Mouse (Mus musculus): ENCODE measurements at regions not wholly inside any gene's neighbourhood (a gene's known extent, or its start where the extent isn't known, plus 50 kb on each side); places are given as distances from the start of the nearest gene placed in this dataset.
"Not testable (repeated sequence)": the region's sequence is repeated elsewhere in the genome, so short reads cannot be mapped to it uniquely, and the experiment has no call there.

GRCm38 (mm10) chr17:16571403-16571802 is 492.5 kb upstream of the Zfp960 start:
- no peak for DNase-seq

GRCm38 (mm10) chr17:16588791-16589190 is 475.1 kb upstream of the Zfp960 start:
- DNase-seq = no peak

GRCm38 (mm10) chr17:16599671-16600070 is 464.2 kb upstream of the Zfp960 start:
- DNase-seq = peak; percentile 56 to 64

GRCm38 (mm10) chr17:16612405-16612979 is 451.4 kb upstream of the Zfp960 start:
- DNase-seq = no peak

- DNase-seq = no peak
These were observed 441.9 kb upstream of the Zfp960 start for GRCm38 (mm10) chr17:16621931-16622556.

- no peak for DNase-seq
These were observed 434.1 kb upstream of the Zfp960 start for GRCm38 (mm10) chr17:16629854-16630253.

GRCm38 (mm10) chr17:16633426-16633825 is 430.5 kb upstream of the Zfp960 start:
- no peak for DNase-seq

- DNase-seq = no peak
These were observed 426.4 kb upstream of the Zfp960 start for GRCm38 (mm10) chr17:16637463-16637862.

GRCm38 (mm10) chr17:16647942-16648341 is 416.0 kb upstream of the Zfp960 start:
- DNase-seq = no peak

GRCm38 (mm10) chr17:16665253-16665652 is 398.7 kb upstream of the Zfp960 start:
- peak; percentile 6 to 30 for DNase-seq

GRCm38 (mm10) chr17:16667606-16668005 is 396.3 kb upstream of the Zfp960 start:
- no peak for DNase-seq

GRCm38 (mm10) chr17:16704199-16704598 is 359.7 kb upstream of the Zfp960 start:
- DNase-seq = no peak

GRCm38 (mm10) chr17:16705890-16706289 is 358.0 kb upstream of the Zfp960 start:
- no peak for DNase-seq

GRCm38 (mm10) chr17:16726904-16727303 is 337.0 kb upstream of the Zfp960 start:
- no peak for DNase-seq

GRCm38 (mm10) chr17:16753090-16753489 is 310.8 kb upstream of the Zfp960 start:
- no peak for DNase-seq

- DNase-seq = not testable (repeated sequence)
These were observed 293.3 kb upstream of the Zfp960 start for GRCm38 (mm10) chr17:16770587-16770986.

GRCm38 (mm10) chr17:16798316-16798715 is 265.6 kb upstream of the Zfp960 start:
- no peak for DNase-seq

- DNase-seq = no peak
These were observed 258.9 kb upstream of the Zfp960 start for GRCm38 (mm10) chr17:16804986-16805385.

GRCm38 (mm10) chr17:16818421-16818820 is 245.5 kb upstream of the Zfp960 start:
- no peak for DNase-seq

- DNase-seq = no peak
These were observed 242.2 kb upstream of the Zfp960 start for GRCm38 (mm10) chr17:16821716-16822115.

- DNase-seq = no peak
These were observed 224.8 kb upstream of the Zfp960 start for GRCm38 (mm10) chr17:16839152-16839551.

- no peak for DNase-seq
These were observed 203.1 kb upstream of the Zfp960 start for GRCm38 (mm10) chr17:16860771-16861170.

- DNase-seq = peak; percentile 75 to 76
These were observed 163.1 kb upstream of the Zfp960 start for GRCm38 (mm10) chr17:16900791-16901190.

- DNase-seq = no peak
These were observed 145.7 kb upstream of the Zfp960 start for GRCm38 (mm10) chr17:16918191-16918590.

GRCm38 (mm10) chr17:16926200-16926599 is 137.7 kb upstream of the Zfp960 start:
- DNase-seq = no peak
